Mouse (Mus musculus) cerebellum, postnatal 10 days (tissue): ENCODE results near the gene Fam217a.
"Not testable (repeated sequence)": the region's sequence is repeated elsewhere in the genome, so short reads cannot be mapped to it uniquely, and the experiment has no call there.

ENCODE experiments used
- DNase-seq, 2 experiments: peaks; one replicate each; pipeline ENCODE4 v3.0.0; 2021; ENCODE audit warnings: mixed read lengths in 2 of 2

Fam217a gene

DNA sequence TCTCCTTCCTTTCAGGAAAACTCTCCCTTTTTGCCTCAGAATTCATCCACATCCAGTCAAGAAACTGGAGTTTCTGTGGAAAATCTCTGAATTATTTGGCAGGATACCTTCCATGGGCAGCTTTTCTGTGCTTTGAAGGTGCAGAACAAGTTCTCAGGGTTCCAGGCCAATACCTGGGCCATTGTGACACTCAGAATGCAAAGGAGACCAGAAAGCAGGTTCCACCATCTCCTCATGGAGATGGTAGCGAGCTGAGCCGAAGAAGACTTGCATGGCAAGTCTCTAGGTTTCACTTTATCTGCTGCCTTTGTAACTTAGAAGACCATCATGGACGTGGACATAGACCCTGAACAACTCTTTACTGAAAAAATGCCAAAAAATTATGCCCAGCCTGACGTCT is at the start of gene Fam217a, which contains the start of gene 4933417A18Rik:
Gene Fam217a, minus strand, starts transcription at position 101 of the 400 bp plus-strand sequence.
Gene 4933417A18Rik, plus strand, starts transcription at position 200 of the 400 bp plus-strand sequence.
- DNase-seq: no peak

DNA sequence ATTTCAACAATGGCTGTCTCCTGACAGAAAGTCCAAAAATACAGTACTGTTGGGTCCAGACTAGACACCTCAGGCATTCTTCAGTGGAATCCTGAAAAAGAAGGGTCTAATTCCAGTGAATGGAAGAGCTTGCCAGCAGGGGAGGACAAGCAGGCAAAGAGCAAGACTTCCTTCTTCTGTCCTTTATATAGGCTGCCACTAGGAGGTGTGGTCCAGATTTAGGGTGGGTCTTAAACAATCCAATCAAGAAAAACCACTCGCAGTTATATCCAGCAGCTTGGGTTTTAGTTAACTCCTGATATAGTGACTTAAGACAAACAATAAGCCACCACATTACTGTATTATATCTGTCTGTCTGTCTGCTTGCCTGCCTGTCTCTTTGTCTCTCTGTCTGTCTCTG is 49.7 kb upstream of the Fam217a start:
- DNase-seq: no peak

DNA sequence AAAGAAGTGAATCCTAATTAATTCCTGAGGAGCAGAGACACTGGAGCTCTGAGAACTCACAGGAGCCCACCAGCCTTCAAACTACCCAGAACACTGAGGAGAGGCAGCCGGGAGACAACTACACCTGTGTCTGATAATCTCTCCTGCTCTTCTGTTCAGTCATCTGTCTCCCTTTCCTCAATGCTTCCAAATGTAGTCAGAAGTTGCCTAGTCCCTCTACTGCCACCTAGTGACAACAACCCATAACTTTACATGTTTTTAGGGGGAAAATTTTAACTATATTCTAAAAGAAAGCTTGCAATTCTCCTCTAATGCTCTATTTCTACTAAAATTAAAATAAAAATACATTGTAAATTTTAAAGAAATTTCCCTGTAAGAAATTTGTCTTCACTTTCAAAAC is 49.0 kb upstream of the Fam217a start:
- peak in 1 of 2 experiments; percentile 28 for DNase-seq

DNA sequence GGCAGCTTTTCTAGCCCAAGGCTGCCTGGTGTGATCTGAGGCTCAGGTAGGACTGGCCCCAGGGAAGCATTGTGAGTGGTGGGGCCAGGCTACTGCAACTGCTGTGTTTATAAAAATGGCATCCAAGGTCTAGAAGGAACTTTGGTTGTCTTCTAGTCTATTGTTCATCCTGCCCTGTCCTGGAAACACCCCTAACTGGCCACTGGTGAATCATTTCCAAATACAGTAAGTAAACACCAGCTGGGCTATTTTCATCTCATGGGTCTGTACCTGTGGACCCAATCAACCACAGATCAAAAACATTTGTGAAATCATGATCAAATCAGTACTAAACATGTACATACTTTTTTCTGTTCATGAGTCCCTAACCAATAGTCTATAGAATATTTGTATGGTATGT is 48.3 kb upstream of the Fam217a start:
- not testable (repeated sequence) for DNase-seq

DNA sequence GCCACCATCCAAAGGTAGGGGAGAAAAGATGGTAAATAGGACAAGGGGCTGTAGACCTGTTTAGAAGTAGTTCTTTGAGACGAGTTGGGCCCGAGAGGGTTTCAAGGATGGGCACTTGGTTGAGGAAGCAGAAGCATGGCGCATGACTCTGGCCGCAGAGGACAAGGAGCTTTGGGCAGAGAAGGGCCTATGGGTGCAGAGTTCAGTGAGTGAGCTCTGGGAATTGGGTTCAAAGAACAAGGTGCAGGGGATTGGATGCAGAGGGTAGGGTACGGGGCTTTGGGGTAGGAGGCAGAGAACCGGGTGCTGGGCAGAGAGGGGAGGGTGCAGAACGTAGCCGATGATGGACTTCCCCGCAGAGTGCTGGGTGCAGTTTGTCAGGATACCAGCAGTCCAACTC is 41.5 kb upstream of the Fam217a start:
- DNase-seq: not testable (repeated sequence)

DNA sequence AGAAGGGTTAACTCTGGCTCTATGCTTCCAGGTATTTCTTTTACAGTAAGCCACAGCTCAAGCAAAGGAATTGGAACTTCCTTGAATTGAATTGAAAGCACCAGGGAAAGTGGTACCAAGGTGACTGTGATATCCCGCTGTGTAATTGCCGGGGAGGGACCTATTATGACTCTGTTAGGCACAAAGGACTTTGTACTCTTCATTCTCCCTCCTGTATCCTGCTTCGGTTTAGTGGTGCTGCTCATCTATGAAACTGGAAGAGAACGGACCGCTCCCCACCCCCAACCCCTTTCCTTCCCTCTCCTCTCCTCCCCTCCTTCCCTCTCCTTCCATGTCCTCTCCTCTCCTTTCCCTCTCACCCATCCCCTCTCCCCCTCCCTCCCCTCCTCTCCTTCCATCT is 40.8 kb upstream of the Fam217a start:
- no peak for DNase-seq

DNA sequence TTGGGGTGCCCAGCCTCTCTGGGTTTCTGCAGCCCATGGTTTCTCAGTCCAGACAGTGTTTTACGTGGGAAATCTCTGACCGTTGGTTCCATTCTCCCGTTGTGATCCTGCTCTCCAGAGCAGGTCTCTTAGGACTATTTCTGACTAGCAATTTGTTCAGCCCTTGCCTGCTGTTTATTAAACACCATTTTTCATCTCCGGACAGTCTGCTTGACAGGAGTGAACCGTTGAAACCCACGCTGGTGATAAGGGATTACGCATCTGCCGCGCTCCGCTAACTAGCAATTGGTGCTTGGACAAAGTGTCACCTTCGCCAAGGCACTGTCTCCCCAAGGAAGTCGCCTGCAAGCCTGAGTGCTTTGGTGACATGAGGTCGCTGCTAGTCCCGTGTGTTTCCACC is 40.3 kb upstream of the Fam217a start:
- DNase-seq: peak; percentile 16 to 17

DNA sequence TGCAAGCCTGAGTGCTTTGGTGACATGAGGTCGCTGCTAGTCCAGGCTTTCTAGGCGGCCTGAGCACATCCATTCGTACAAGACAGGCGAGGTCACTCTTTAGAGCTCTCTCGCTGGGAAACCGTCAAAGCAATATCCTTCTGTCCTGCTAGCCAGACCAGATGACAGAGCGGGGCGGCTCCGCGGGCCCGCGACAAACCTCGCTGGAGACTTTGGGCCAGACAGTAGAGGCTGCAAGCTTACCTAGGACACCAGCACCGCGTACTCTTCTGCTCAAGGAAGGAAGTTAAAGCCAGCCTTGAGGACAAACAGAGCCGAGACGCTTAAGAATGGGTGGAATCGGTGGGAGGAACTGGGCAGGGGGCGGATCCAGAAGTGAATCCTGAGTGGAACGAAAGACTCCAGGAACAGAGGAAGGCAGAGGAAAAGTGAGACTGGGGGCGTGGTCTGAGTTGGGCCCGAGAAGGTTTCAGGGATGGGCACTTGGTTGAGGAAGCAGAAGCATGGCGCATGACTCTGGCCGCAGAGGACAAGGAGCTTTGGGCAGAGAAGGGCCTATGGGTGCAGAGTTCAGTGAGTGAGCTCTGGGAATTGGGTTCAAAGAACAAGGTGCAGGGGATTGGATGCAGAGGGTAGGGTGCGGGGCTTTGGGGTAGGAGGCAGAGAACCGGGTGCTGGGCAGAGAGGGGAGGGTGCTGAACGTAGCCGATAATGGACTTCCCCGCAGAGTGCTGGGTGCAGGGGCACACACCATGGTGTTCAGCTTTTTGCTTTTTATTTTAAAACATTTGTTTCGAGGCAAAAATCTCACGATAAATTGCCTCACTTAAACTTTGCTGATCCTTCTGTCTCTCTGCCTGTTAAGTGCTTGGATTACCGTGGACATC is 39.6 kb upstream of the Fam217a start, which contains the start of gene Eci3:
Gene Eci3, minus strand, starts transcription at position 300 of the 887 bp plus-strand sequence.
- peak; percentile 27 to 38 for DNase-seq

DNA sequence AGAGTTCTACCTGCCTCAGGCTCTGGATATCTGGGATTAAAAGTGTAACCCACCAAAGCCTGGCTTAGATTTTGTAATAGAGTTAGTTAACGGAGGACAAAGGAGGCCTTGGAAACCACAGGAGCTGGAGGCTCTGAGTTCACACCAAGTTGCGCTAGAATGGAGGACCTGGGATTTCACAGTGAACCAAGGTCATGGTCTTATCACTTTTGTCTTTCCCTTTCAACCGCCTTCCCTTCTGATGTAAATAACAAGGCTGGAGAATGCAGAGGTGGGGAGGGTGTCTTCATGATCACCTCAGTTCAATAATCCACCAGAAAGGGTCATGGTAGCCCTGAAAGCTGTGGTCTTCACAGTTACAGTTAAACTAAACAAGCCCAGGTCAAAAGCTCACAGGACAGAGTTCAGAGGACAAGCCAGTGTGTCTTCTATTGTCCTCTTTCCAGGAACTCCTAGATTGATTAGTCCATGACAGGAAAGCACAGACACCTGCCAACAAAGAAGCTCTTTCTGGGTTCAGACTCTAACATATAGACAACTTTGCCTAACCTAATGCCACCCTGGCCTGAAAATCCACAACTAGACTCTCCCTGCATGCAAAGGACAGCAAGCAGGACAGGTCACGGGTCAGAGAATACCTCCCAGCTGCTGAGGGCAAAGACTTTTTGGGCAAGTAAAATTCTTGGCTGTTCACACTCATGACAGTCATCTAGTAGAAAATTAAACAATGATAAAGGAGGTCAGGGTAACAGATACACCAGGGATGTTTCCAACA is 37.1 kb upstream of the Fam217a start:
- no peak for DNase-seq

DNA sequence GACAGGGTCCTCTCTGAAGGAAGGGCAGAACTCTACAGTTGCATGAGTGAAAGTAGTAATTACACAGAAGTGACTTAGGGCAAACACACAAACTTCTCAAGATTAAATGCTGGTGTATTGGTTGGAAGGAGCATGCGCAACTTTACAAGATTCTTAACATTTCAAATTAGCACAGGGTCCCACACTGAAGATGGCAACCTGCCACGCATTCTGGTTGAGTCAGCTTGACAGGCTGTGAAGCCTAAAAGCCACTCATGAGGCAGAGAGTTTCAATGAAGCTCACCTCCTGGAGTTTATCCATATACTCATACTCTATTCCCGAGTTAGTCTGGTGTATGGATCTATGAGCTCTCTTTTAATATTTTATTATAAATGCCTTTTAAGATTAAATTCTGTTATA is 34.0 kb upstream of the Fam217a start:
- DNase-seq: peak in 1 of 2 experiments; percentile 9

DNA sequence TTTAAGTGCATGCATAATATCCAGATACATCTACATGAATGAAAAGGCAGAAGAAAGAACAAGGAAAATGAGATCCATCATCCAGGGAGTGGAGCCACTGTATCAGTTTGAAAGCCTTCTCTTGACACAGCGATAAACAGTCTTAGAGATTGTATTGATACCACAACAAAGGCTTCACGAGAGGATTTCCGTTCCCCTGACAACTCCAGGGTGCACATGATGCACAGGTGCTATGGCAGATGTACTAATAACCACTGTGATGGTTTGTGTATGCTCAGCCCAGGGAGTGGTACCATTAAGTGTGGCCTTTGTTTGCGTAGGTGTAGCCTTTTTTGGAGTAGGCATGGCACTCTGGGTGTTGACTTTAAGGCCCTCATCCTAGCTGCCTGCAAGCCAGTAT is 32.8 kb upstream of the Fam217a start:
- no peak for DNase-seq

DNA sequence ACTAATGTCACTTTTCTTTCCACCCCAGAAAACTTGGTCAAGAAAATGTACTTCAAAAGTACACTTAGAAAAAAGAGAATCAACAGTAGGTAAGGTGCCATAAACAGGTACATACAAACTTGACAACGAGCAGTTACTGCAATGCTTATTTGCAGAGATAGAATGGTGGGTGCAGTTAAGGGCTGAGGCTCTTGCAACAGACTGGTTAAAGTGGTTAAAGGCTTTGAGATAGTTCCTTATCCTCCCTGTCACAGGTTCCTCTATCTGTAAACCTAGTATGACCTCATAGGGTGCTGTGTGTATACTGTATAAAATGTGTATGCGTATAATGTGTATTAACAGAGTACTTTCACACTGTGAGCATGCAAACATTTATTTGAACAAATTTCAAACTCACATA is 27.3 kb upstream of the Fam217a start:
- not testable (repeated sequence) for DNase-seq

DNA sequence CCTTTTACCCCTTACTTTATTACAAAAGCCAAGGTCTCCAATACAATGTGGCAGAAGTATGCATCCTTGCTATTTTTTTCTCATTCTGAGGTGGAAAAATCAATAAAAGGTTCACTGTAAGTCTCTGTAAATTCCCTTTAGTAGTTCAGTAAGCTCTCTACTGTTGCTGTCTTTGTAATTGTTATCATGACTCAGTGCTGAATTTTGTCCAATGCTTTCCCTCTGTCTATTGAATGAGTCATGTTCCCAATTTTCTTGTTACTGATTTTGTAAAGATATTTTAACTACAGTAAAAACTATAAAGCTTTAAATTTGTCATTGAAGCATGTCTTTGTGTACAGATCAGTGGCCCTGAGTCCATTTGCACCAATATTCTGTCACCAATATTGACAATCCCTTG is 18.3 kb upstream of the Fam217a start:
- no peak for DNase-seq

DNA sequence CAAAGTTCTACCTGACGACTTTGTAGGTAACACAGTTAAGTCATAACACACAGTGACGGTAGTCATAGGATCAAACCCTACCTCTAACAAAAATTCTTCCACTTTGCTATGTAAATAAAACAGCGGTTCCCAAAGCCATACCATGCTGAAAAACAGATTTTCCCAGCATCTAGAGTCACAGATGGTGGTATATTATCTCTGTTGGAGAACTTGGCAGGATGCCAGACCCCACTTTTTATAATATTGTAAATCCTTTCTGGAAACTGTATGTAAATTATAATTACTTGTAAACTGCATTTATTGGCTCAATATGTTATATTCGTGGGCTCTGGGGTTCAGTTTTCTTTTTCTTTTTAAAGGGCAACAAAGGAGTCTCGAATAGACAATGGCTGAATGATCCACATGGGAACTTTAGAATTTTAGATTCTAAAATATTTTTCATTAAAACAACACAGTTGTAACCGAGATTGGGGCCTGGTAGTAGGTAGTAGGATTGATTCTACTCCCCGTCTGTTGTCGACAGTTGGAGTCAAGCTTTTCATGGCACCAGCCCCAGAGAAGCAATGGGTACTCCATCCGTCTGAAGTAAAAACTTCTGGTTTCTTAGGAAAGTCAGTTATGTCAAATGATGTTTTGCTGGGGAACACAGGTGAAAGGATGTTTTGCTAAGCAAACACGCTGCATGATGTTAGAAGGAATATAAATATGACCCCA is 11.0 kb upstream of the Fam217a start:
- peak; percentile 11 to 15 for DNase-seq

DNA sequence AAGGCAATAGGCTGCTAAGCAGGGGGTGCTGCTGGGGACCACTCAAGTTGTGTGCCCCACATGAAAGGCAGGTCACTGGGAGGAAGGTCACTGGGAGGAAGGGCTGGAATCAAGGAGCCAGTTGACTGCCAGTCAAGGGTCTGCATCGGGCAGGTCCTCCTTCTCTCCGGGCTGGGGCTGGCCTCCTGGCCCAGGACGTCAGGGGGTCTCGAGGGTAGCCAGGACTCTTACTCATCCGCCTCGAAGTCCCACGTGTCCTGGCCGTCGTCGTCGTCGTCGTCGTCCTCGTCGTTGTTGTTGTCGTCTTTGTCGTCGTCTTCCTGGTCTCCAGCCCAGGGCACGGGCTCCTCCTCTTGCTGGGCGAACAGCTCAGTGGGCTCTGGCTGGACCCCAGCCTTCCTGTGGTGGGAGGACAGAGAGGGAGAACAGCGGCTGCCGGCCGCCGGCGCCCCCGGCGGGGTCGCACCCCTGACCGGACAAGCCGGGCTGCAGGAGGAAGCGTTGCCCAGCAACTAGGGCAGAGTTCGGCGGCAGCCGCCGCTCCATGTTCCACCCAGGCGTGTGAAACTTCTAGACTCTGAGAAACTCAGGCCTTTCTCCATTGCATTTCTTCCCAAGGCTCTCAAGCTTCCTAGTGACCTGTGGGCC is 7.5 kb downstream of the Fam217a start:
- peak; percentile 44 to 48 for DNase-seq

DNA sequence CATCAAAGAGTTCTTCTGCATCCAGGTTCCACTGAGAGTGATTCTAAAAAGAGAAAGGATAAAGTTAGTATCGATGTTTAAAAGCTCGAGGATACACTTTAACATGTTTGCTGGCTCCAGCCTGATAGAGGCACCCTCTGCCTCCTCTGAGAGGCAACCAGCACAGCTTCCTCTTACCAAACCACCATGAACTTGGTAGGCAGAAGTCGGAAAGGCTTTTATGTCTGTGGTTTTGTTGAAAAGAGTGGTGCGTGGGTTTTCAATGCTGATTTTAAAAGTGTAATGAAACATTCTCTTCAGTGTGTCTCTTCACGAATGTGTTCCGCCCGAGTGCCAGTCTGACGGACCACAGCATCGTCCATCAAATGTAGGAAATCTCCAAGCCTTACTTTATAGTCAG is 9.5 kb downstream of the Fam217a start:
- no peak for DNase-seq

DNA sequence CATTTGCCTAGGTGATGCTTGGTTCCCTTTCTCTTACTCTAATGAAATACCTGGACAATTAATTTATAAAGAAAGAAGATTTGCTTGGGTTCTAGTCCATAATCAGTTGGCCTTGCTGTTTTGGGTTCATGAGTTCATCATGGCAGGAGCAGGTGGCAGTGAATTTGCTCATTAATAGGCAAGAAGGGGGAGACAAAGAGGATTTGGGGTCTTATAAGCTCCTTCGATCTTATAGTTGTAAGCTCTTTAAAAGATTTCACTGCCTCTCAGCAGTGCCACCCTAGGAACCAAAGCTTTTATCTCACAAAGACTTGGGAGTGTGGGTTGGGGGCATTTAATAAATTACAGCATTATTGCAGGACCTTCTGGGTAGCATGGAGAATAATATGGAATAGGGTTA is 31.2 kb downstream of the Fam217a start:
- DNase-seq: no peak

DNA sequence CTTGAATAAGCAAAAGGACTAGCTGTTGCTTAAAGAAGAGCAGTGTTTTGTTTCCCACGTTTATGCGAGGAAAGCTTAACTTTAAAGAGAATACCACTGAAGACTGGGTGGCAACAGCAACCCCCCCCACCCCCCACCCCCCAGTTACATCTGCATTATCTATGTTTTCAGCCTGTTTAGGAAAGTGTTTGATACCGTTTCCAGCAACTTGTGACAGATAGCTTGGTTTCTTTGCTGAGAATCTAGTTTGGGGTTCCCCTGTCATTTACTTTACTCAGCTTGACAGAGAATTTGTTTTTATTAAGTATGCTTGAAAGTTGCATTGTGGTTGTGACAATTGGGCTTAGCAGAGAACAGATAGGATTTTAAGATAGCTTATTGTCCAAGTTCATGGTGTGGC is 47.6 kb downstream of the Fam217a start:
- DNase-seq: no peak

DNA sequence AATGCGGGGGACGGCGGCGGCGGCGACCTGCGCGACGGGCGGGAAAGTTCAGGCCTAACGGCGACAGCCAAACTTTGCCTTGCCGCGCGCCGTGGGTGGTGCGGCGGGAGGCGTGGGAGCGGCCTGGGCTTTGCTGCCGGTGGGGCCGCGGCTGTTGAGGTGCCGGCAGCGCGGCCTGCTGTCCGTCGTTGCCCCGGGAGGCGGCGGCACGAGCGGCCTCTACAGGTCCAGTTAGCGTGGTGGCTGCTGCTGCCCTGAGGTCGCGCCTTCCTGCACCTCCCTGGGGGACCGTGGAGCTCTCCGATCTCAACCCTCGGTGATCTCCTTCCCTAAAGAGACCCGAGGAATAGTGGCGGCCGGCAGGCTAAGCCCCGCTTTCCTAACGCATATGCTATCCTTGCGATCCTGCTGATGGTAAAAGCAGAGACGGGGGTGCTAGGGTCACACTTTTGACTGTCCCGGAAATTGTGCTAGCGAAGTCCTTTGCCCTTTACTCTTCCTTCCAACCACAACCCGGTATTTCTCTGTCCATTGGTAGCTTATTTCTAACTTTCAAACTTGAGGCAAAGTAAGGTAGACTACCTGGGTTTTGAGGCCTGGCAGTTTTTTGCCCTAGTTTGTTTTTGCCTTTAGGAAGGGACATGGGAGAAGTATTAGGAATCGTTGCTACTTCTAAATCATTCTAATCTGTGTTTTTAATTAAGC is 48.2 kb downstream of the Fam217a start:
- peak; percentile 76 to 79 for DNase-seq

DNA sequence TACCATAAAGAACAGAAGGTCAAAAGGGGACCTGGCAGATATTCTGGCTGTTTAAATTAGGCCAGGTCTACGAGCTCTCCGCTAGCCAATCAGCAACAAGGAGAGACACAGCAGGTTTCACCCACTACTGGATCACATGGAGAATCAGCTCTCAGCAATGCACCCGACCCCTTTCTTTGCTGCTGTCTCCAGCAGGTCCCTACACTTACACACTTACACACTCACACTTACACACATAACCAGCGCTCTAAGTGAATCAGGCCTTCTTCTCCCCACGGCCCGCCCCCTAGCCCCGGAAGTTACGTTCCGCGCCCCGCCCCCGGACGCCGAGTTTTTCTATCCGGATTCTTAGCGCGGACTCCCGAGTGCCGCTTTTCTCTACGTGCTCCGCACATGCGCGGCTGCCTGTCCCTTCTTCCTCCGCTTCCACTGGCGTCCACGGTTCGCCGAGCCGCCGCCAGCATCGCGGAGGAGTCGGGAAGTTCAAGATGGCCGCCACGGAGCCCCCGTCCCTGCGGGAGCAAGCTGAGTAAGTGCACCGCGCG is 48.9 kb downstream of the Fam217a start, which contains the start of gene Prpf4b:
Gene Prpf4b, plus strand, starts transcription at position 137 of the 545 bp plus-strand sequence.
- DNase-seq: peak; percentile 97 to 98

DNA sequence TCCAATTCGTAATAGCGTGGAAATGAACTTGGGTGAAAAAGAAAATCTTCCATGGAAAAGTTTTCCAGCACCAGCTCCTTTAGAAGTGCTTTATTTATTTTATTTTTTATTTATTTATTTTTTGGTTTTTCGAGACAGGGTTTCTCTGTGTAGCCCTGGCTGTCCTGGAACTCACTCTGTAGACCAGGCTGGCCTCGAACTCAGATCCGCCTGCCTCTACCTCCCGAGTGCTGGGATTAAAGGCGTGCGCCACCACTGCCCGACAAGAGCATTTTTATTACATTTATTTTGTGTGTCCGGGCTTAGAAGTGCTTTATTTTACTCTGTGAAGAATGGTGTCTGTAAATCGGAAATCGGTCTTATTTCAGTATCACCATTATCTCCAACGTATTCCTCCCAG is 49.4 kb downstream of the Fam217a start:
- peak in 1 of 2 experiments; percentile 38 for DNase-seq
